Mouse (Mus musculus) lung, embryonic 15.5 days (tissue): ENCODE results near the gene Actr1b. TPM values are rescaled to one million over a fixed set of nuclear protein-coding genes. Genes with fewer than 3 reads are reported as not detected.

Source experiments
- ATAC-seq: fragments of 200-750 bp; cut with Nextera tagmentation; 2 replicates; pipeline ENCODE4 v1.8.0; 2017; ENCODE audit warnings: moderate number of reproducible peaks, borderline replicate concordance; ENCODE audit not compliant: low FRiP score, low TSS enrichment; ENCODE audit errors: extremely low read depth
- H3K27ac ChIP-seq: fragments of 300-500 bp; sonication (generic); 2 replicates; pipeline ENCODE4 v1.5.1; 2015; ENCODE audit warnings: moderate library complexity, mild to moderate bottlenecking, inconsistent platforms
- H3K27me3 ChIP-seq: fragments of 300-500 bp; sonication (generic); 2 replicates; pipeline ENCODE4 v1.6.1; 2015; ENCODE audit warnings: inconsistent platforms
- H3K36me3 ChIP-seq: fragments of 300-500 bp; sonication (generic); 2 replicates; pipeline ENCODE4 v1.6.1; 2015; ENCODE audit warnings: inconsistent platforms
- H3K4me1 ChIP-seq: fragments of 300-500 bp; sonication (generic); 2 replicates; pipeline ENCODE4 v1.6.1; 2015; ENCODE audit warnings: inconsistent platforms
- H3K4me2 ChIP-seq: fragments of 300-500 bp; sonication (generic); 2 replicates; pipeline ENCODE4 v1.6.1; 2015; ENCODE audit warnings: inconsistent platforms, mild to moderate bottlenecking, moderate library complexity
- H3K4me3 ChIP-seq: fragments of 300-500 bp; sonication (generic); 2 replicates; pipeline ENCODE4 v1.5.1; 2015; ENCODE audit warnings: mild to moderate bottlenecking, inconsistent platforms
- H3K9ac ChIP-seq: fragments of 300-500 bp; sonication (generic); 2 replicates; pipeline ENCODE4 v1.6.1; 2015; ENCODE audit warnings: inconsistent platforms
- H3K9me3 ChIP-seq: fragments of 300-500 bp; sonication (generic); 2 replicates; pipeline ENCODE4 v1.6.1; 2016; ENCODE audit warnings: inconsistent platforms
- WGBS: fragments of 180-500 bp; shearing (Covaris S2); methylation state at CpG from one replicate; pipeline ENCODE4 v1.1.7; 2015; 5-methylcytosine and 5-hydroxymethylcytosine counted together
- polyA plus RNA-seq: library from polyadenylated mRNA; unstranded; fragments of >200 nt; fragmentation: Nextera tagmentation; extraction: Ambion mirVana; gene quantifications from 2 replicates; pipeline ENCODE4 v1.2.1, GENCODE M21; 2015

The Actr1b gene
- polyA plus RNA-seq, 1 experiment from 2014 or later: 99.8 TPM

GRCm38 (mm10) chr1:36737300-36737699, 23.1 kb upstream of the Actr1b start:
- Histone ChIP-seq H3K27ac (no peak overlapping the region), H3K4me1 (no peaks in the 10 kb centered on the region), H3K27me3 (no peaks in the 10 kb centered on the region; the same call in 1 of the 2 replicates), H3K9me3 (no peaks in the 10 kb centered on the region), H3K9ac (no peak overlapping the region), H3K4me3 (no peak overlapping the region), H3K4me2 (no peak overlapping the region), H3K36me3 (no peaks in the 10 kb centered on the region)
- 12% methylated on average over 4 of the region's 4 CpGs for WGBS
- no peak for ATAC-seq

GRCm38 (mm10) chr1:36724057-36724431, 9.8 kb upstream of the Actr1b start:
- H3K9ac ChIP-seq: no peak overlapping the region
- H3K27me3 ChIP-seq: no peaks in the 10 kb centered on the region
- H3K36me3 ChIP-seq: no peaks in the 10 kb centered on the region
- no peaks in the 10 kb centered on the region for H3K9me3 ChIP-seq
- ATAC-seq: no peak
- no peak overlapping the region for H3K27ac ChIP-seq
- H3K4me2 ChIP-seq: no peak overlapping the region
- no peak overlapping the region for H3K4me3 ChIP-seq
- no peaks in the 10 kb centered on the region for H3K4me1 ChIP-seq
- WGBS: 73% methylated on average over 4 of the region's 4 CpGs

GRCm38 (mm10) chr1:36723146-36724056, 9.2 kb upstream of the Actr1b start:
- 60% methylated on average over 16 of the region's 16 CpGs for WGBS

GRCm38 (mm10) chr1:36718786-36719185, 4.6 kb upstream of the Actr1b start:
- Histone ChIP-seq H3K4me2 (no peak overlapping the region), H3K4me1 (no peaks in the 10 kb centered on the region), H3K4me3 (no peak overlapping the region), H3K9ac (no peak overlapping the region), H3K9me3 (no peaks in the 10 kb centered on the region), H3K27me3 (no peaks in the 10 kb centered on the region), H3K36me3 (no peaks in the 10 kb centered on the region), H3K27ac (no peak overlapping the region)
- ATAC-seq: no peak
- 96% methylated on average over 1 of the region's 1 CpGs for WGBS

More at GRCm38 (mm10) chr1:36723146-36724056, 9.2 kb upstream of the Actr1b start:
- Histone ChIP-seq H3K4me3 (no peak overlapping the region), H3K9ac (no peak overlapping the region), H3K27me3 (no peaks in the 10 kb centered on the region), H3K9me3 (no peaks in the 10 kb centered on the region), H3K27ac (no peak overlapping the region), H3K36me3 (no peaks in the 10 kb centered on the region), H3K4me1 (no peaks in the 10 kb centered on the region), H3K4me2 (no peak overlapping the region)
- peak; percentile 55; the same call in 1 of the 2 replicates for ATAC-seq

GRCm38 (mm10) chr1:36711104-36711503, 3.1 kb downstream of the Actr1b start:
- peaks cover 14% of the 10 kb centered on the region for H3K4me1 ChIP-seq
- H3K36me3 ChIP-seq: peaks cover 7% of the 10 kb centered on the region
- no peak overlapping the region for H3K4me2 ChIP-seq
- H3K27ac ChIP-seq: no peak overlapping the region
- H3K4me3 ChIP-seq: no peak overlapping the region
- no peak overlapping the region for H3K9ac ChIP-seq
- no peak for ATAC-seq
- no peaks in the 10 kb centered on the region for H3K27me3 ChIP-seq
- H3K9me3 ChIP-seq: no peaks in the 10 kb centered on the region
- 90% methylated on average over 2 of the region's 2 CpGs for WGBS

GRCm38 (mm10) chr1:36709854-36710280, 4.4 kb downstream of the Actr1b start, which contains the start of gene 4933424G06Rik:
Gene 4933424G06Rik (plus strand): TSS chr1:36710149.
- peak within 1 kb of the TSS; percentile 88 for H3K9ac ChIP-seq
- H3K27ac ChIP-seq: peak within 1 kb of the TSS; percentile 74
- peaks cover 14% of the 10 kb centered on the region for H3K4me1 ChIP-seq
- peak within 1 kb of the TSS; percentile 90 for H3K4me3 ChIP-seq
- ATAC-seq: peak; percentile 98
- H3K27me3 ChIP-seq: no peaks in the 10 kb centered on the region
- H3K4me2 ChIP-seq: peak within 1 kb of the TSS; percentile 76
- peaks cover 17% of the 10 kb centered on the region for H3K36me3 ChIP-seq
- WGBS: under 1% methylated on average over 29 of the region's 29 CpGs
- no peaks in the 10 kb centered on the region for H3K9me3 ChIP-seq

- peak; percentile 75 for ATAC-seq
These were observed 5.0 kb downstream of the Actr1b start for GRCm38 (mm10) chr1:36709055-36709853.

GRCm38 (mm10) chr1:36708626-36709025, 5.6 kb downstream of the Actr1b start:
- peaks cover 28% of the 10 kb centered on the region for H3K36me3 ChIP-seq
- no peaks in the 10 kb centered on the region for H3K9me3 ChIP-seq
- H3K27ac ChIP-seq: no peak overlapping the region
- H3K27me3 ChIP-seq: no peaks in the 10 kb centered on the region
- WGBS: 75% methylated on average over 1 of the region's 1 CpGs
- H3K9ac ChIP-seq: peak overlapping the region; percentile 88
- H3K4me1 ChIP-seq: peaks cover 14% of the 10 kb centered on the region
- ATAC-seq: no peak
- peak overlapping the region; percentile 76 for H3K4me2 ChIP-seq
- peak overlapping the region; percentile 90 for H3K4me3 ChIP-seq

More at GRCm38 (mm10) chr1:36709055-36709853, 5.0 kb downstream of the Actr1b start:
- Histone ChIP-seq H3K9ac (peak overlapping the region; percentile 88), H3K27me3 (no peaks in the 10 kb centered on the region), H3K4me2 (peak overlapping the region; percentile 76), H3K4me3 (peak overlapping the region; percentile 90), H3K4me1 (peaks cover 14% of the 10 kb centered on the region), H3K36me3 (peaks cover 24% of the 10 kb centered on the region), H3K9me3 (no peaks in the 10 kb centered on the region), H3K27ac (peak overlapping the region; percentile 74)
- under 1% methylated on average over 33 of the region's 33 CpGs for WGBS

- WGBS: 78% methylated on average over 3 of the region's 3 CpGs
- Histone ChIP-seq H3K27me3 (no peaks in the 10 kb centered on the region), H3K4me2 (0 out of 2 replicates have a peak overlapping the region, but pooled peaks have one; percentile 76), H3K36me3 (peaks cover 36% of the 10 kb centered on the region), H3K9ac (no peak overlapping the region), H3K9me3 (no peaks in the 10 kb centered on the region), H3K4me3 (no peak overlapping the region), H3K4me1 (peaks cover 14% of the 10 kb centered on the region), H3K27ac (no peak overlapping the region)
- no peak for ATAC-seq
These were observed 6.4 kb downstream of the Actr1b start for GRCm38 (mm10) chr1:36707797-36708196.

GRCm38 (mm10) chr1:36707166-36707565, 7.1 kb downstream of the Actr1b start:
- Histone ChIP-seq H3K27ac (no peak overlapping the region), H3K27me3 (no peaks in the 10 kb centered on the region), H3K4me1 (peaks cover 14% of the 10 kb centered on the region), H3K36me3 (peaks cover 43% of the 10 kb centered on the region), H3K9me3 (no peaks in the 10 kb centered on the region), H3K4me3 (no peak overlapping the region), H3K9ac (no peak overlapping the region), H3K4me2 (no peak overlapping the region)
- no peak for ATAC-seq
- 57% methylated on average over 2 of the region's 2 CpGs for WGBS

- WGBS: 68% methylated on average over 5 of the region's 5 CpGs
- ATAC-seq: no peak
- Histone ChIP-seq H3K27me3 (no peaks in the 10 kb centered on the region), H3K4me2 (no peak overlapping the region), H3K9me3 (no peaks in the 10 kb centered on the region), H3K4me3 (no peak overlapping the region), H3K9ac (no peak overlapping the region), H3K27ac (no peak overlapping the region), H3K4me1 (peaks cover 7% of the 10 kb centered on the region), H3K36me3 (peaks cover 51% of the 10 kb centered on the region)
These were observed 17.2 kb downstream of the Actr1b start for GRCm38 (mm10) chr1:36697030-36697429.
